Mouse (Mus musculus): ENCODE data around the gene Cdkn3. TPM values are rescaled to one million over a fixed set of nuclear protein-coding genes. Genes with fewer than 3 reads are reported as not detected.

Gene Cdkn3
- total and polyA plus RNA-seq, 2 experiments, result 0.31 TPM; not detected in 1

DNA sequence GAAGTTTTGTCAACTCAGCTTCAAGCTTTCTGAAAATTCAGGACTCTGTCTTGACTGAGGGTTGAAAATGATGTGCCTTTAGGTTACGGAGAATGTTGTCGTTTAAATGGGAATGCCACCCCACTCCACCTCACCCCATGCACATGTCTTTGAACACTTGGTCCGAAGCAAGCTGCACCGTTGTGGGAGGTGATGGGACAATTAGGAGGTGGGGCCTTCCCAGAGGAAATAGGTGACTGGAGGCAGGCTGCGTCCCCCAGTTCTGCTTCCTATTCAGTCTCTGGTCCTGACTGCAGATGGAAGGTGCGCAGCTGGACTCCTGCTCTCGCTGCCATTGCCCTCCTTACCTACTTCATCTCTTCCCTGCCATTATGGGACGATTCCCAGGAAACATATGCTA, 4.5 kb upstream of the Cdkn3 start:
- WGBS, result 95% methylated on average over 8 of the region's 8 CpGs

DNA sequence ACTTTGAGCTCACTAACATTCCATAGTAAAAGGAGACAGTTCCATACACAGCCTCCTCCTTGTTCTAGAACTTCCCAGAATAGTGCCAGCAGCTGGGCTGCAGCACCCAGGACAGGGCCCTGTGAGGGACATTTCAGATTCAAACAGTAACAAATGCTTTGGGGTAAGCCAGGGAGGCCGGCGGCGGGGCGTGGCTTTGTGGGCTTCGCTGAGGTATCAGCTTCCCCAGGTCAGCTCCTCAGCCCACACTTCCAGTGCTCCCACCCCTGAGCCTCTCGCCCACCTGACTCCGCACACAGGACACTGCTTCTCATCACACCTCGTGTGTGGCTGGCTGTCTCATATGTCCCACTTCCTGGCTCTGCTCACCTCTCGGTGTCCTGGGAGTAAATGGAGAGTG, 2.6 kb upstream of the Cdkn3 start:
- no peak for DNase-seq (ENCODE audit: extremely low read depth, low read depth, low spot score)
- H3K79me2 ChIP-seq (ENCODE audit: control insufficient read depth, insufficient read depth, low read length), result no peaks in the 10 kb centered on the region
- no peak overlapping the region for H3K4me3 ChIP-seq (ENCODE audit: insufficient read depth, low read depth, low read length)
- no peaks in the 10 kb centered on the region for H3K36me3 ChIP-seq (ENCODE audit: control insufficient read depth, insufficient read depth, low read length)
- H3K9ac ChIP-seq (ENCODE audit: low read depth, low read length), result no peak overlapping the region
- H3K4me1 ChIP-seq (ENCODE audit: control insufficient read depth, insufficient read depth, low read length), result peaks cover 6% of the 10 kb centered on the region
- no peaks in the 10 kb centered on the region for H3K27me3 ChIP-seq (ENCODE audit: control insufficient read depth, insufficient read depth, low read length)
- H3K27ac ChIP-seq (replicated peaks; ENCODE audit: insufficient read depth, low read depth, low read length), result no peak overlapping the region
- no peak for TF ChIP-seq CTCF (IDR thresholded peaks at IDR 0.05; ENCODE audit: low read depth, low read length)
- TF ChIP-seq POLR2A (IDR thresholded peaks at IDR 0.05; ENCODE audit: extremely low read depth, insufficient read depth, low read length), result no peak
- WGBS, result 84% methylated on average over 9 of the region's 9 CpGs

More for the DNA sequence above, 4.5 kb upstream of the Cdkn3 start:
- H3K27ac ChIP-seq (replicated peaks; ENCODE audit: insufficient read depth, low read depth, low read length), result no peak overlapping the region
- no peaks in the 10 kb centered on the region for H3K36me3 ChIP-seq (ENCODE audit: control insufficient read depth, insufficient read depth, low read length)
- no peaks in the 10 kb centered on the region for H3K27me3 ChIP-seq (ENCODE audit: control insufficient read depth, insufficient read depth, low read length)
- no peak overlapping the region for H3K4me3 ChIP-seq (ENCODE audit: insufficient read depth, low read depth, low read length)
- no peaks in the 10 kb centered on the region for H3K79me2 ChIP-seq (ENCODE audit: control insufficient read depth, insufficient read depth, low read length)
- TF ChIP-seq CTCF (IDR thresholded peaks at IDR 0.05; ENCODE audit: low read depth, low read length) (no peak), POLR2A (IDR thresholded peaks at IDR 0.05; ENCODE audit: extremely low read depth, insufficient read depth, low read length) (no peak)
- no peak for DNase-seq (ENCODE audit: extremely low read depth, low read depth, low spot score)
- H3K9ac ChIP-seq (ENCODE audit: low read depth, low read length), result no peak overlapping the region
- peaks cover 5% of the 10 kb centered on the region for H3K4me1 ChIP-seq (ENCODE audit: control insufficient read depth, insufficient read depth, low read length)

DNA sequence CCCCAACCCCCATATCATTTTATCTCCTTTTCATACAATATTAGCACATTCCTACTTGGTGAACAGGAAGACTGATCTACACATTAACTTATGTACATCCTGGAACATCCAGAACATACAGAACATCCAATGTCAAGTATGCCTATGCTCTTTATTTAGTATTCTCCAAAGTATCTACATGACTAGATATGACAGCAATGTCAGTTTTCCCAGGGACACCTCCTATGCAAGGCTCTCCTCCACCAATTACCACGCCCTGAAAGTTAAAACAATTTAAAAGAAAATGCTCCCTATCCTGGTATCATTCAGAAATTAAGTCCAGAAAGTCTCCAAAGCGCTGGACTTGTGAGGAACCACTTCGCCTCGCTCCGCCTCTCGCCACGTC, 379 bp upstream of the Cdkn3 start:
- Histone ChIP-seq H3K27ac (replicated peaks; ENCODE audit: insufficient read depth, low read depth, low read length) (no peak overlapping the region), H3K36me3 (ENCODE audit: control insufficient read depth, insufficient read depth, low read length) (no peaks in the 10 kb centered on the region), H3K79me2 (ENCODE audit: control insufficient read depth, insufficient read depth, low read length) (no peaks in the 10 kb centered on the region), H3K4me1 (ENCODE audit: control insufficient read depth, insufficient read depth, low read length) (peaks cover 6% of the 10 kb centered on the region), H3K4me3 (ENCODE audit: insufficient read depth, low read depth, low read length) (no peak overlapping the region; the same call in 1 of the 2 replicates), H3K27me3 (ENCODE audit: control insufficient read depth, insufficient read depth, low read length) (no peaks in the 10 kb centered on the region), H3K9ac (ENCODE audit: low read depth, low read length) (no peak overlapping the region)
- DNase-seq (ENCODE audit: extremely low read depth, low read depth, low spot score), result no peak
- TF ChIP-seq CTCF (IDR thresholded peaks at IDR 0.05; ENCODE audit: low read depth, low read length) (no peak), POLR2A (IDR thresholded peaks at IDR 0.05; ENCODE audit: extremely low read depth, insufficient read depth, low read length) (no peak)
- WGBS, result 3% methylated on average over 7 of the region's 7 CpGs

DNA sequence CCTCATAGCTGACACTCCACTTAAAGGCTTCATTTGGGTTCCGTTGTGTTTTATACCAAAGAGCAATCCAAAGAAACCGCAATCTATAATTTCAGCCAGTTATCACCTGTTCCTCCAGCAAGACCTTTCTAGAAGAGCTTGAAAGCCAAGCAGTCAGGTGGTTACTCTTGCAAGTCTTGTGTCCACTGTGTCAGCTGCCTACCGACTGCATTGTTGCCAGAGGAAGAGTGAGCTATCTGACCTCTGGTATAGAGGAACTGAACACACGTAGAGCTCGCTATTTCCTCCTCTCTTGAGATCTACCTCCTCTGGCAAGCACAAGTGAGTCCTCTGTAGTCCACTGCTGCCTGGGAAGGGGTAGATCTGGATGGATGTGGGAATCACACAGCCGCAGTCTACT, 845 bp downstream of the Cdkn3 start:
- Histone ChIP-seq H3K9ac (ENCODE audit: low read depth, low read length) (no peak overlapping the region), H3K36me3 (ENCODE audit: control insufficient read depth, insufficient read depth, low read length) (no peaks in the 10 kb centered on the region), H3K79me2 (ENCODE audit: control insufficient read depth, insufficient read depth, low read length) (no peaks in the 10 kb centered on the region), H3K4me1 (ENCODE audit: control insufficient read depth, insufficient read depth, low read length) (peaks cover 6% of the 10 kb centered on the region), H3K27me3 (ENCODE audit: control insufficient read depth, insufficient read depth, low read length) (no peaks in the 10 kb centered on the region), H3K4me3 (ENCODE audit: insufficient read depth, low read depth, low read length) (no peak overlapping the region), H3K27ac (replicated peaks; ENCODE audit: insufficient read depth, low read depth, low read length) (no peak overlapping the region)
- 47% methylated on average over 6 of the region's 6 CpGs for WGBS
- no peak for TF ChIP-seq CTCF (IDR thresholded peaks at IDR 0.05; ENCODE audit: low read depth, low read length)
- peak; percentile 19 for DNase-seq (ENCODE audit: extremely low read depth, low read depth, low spot score)

DNA sequence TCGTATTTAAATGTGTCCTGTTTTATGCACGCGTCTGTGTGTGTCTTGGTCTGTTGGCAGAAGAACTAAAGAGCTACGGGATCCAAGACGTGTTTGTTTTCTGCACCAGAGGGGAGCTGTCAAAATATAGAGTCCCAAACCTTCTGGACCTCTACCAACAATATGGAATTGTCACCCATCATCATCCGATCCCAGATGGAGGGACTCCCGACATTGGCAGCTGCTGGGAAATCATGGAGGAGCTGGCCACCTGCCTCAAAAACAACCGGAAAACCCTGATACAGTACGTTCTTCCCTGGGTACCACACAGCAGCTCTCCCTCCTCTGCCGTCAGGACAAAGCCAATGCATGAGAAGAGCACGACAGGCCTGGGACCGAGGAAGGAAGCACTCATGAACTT, 6.8 kb downstream of the Cdkn3 start:
- H3K27me3 ChIP-seq (ENCODE audit: control insufficient read depth, insufficient read depth, low read length), result no peaks in the 10 kb centered on the region
- 87% methylated on average over 12 of the region's 12 CpGs for WGBS
- no peaks in the 10 kb centered on the region for H3K4me1 ChIP-seq (ENCODE audit: control insufficient read depth, insufficient read depth, low read length)
- TF ChIP-seq CTCF (IDR thresholded peaks at IDR 0.05; ENCODE audit: low read depth, low read length), result no peak
- no peak for TF ChIP-seq POLR2A (IDR thresholded peaks at IDR 0.05; ENCODE audit: extremely low read depth, insufficient read depth, low read length)
- H3K27ac ChIP-seq (replicated peaks; ENCODE audit: insufficient read depth, low read depth, low read length), result no peak overlapping the region
- H3K36me3 ChIP-seq (ENCODE audit: control insufficient read depth, insufficient read depth, low read length), result peaks cover 2% of the 10 kb centered on the region
- no peaks in the 10 kb centered on the region for H3K79me2 ChIP-seq (ENCODE audit: control insufficient read depth, insufficient read depth, low read length)
- no peak overlapping the region for H3K9ac ChIP-seq (ENCODE audit: low read depth, low read length)
- no peak overlapping the region for H3K4me3 ChIP-seq (ENCODE audit: insufficient read depth, low read depth, low read length)
- DNase-seq (ENCODE audit: extremely low read depth, low read depth, low spot score), result no peak

DNA sequence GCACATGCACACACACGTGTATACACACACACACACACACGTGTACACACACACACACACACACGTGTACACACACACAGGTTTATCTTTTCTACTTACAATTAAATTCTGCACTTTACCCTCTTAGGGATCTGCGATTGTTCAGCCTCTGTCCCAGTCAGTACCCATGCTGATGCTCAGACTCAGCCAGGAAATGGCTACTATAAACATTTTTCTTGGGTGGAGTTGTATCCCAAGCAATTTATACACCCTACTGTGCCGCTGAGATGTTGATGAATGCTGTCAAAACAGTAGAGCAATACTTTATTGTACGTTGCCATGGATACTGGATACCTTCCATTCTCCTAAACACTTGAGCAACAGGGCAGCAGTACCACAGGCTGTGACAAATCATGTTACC, 9.7 kb downstream of the Cdkn3 start:
- no peak overlapping the region for H3K4me3 ChIP-seq (ENCODE audit: insufficient read depth, low read depth, low read length)
- no peaks in the 10 kb centered on the region for H3K27me3 ChIP-seq (ENCODE audit: control insufficient read depth, insufficient read depth, low read length)
- H3K4me1 ChIP-seq (ENCODE audit: control insufficient read depth, insufficient read depth, low read length), result no peaks in the 10 kb centered on the region
- H3K36me3 ChIP-seq (ENCODE audit: control insufficient read depth, insufficient read depth, low read length), result peaks cover 10% of the 10 kb centered on the region
- TF ChIP-seq POLR2A (IDR thresholded peaks at IDR 0.05; ENCODE audit: extremely low read depth, insufficient read depth, low read length), result no peak
- no peak for TF ChIP-seq CTCF (IDR thresholded peaks at IDR 0.05; ENCODE audit: low read depth, low read length)
- DNase-seq (ENCODE audit: extremely low read depth, low read depth, low spot score), result no peak
- H3K79me2 ChIP-seq (ENCODE audit: control insufficient read depth, insufficient read depth, low read length), result no peaks in the 10 kb centered on the region
- H3K27ac ChIP-seq (replicated peaks; ENCODE audit: insufficient read depth, low read depth, low read length), result no peak overlapping the region
- no peak overlapping the region for H3K9ac ChIP-seq (ENCODE audit: low read depth, low read length)
- whole genome bisulfite sequencing, result 88% methylated on average over 6 of the region's 6 CpGs
